Mouse (Mus musculus) heart, adult 8-10 months (tissue): ENCODE measurements around the gene Ptger2. TPM values are rescaled to one million over a fixed set of nuclear protein-coding genes. Genes with fewer than 3 reads are reported as not detected.
A peak's percentile ranks its signal among the peaks of the same experiment; 100 is the strongest.

Experiments
- DNase-seq: peaks from one replicate; pipeline ENCODE4 v3.0.0; 2022; ENCODE audit warnings: low spot score
- microRNA-seq: library from miRNA; unstranded; fragments of <30 nt; microRNA quantifications from one replicate; pipeline ENCODE4 v1.2.0, GENCODE M21; 2022
- total RNA-seq, 4 experiments: library from RNA; stranded (reverse); gene quantifications; 2 replicates each; pipeline ENCODE4 v1.2.4; 2022

The Ptger2 gene
- total RNA-seq, 4 experiments from 2014 or later: 0.11 to 0.28 (median 0.18) TPM

GRCm38 (mm10) chr14:45048128-45048527 is 60.1 kb downstream of the Ptger2 start:
- DNase-seq: no peak

DNA sequence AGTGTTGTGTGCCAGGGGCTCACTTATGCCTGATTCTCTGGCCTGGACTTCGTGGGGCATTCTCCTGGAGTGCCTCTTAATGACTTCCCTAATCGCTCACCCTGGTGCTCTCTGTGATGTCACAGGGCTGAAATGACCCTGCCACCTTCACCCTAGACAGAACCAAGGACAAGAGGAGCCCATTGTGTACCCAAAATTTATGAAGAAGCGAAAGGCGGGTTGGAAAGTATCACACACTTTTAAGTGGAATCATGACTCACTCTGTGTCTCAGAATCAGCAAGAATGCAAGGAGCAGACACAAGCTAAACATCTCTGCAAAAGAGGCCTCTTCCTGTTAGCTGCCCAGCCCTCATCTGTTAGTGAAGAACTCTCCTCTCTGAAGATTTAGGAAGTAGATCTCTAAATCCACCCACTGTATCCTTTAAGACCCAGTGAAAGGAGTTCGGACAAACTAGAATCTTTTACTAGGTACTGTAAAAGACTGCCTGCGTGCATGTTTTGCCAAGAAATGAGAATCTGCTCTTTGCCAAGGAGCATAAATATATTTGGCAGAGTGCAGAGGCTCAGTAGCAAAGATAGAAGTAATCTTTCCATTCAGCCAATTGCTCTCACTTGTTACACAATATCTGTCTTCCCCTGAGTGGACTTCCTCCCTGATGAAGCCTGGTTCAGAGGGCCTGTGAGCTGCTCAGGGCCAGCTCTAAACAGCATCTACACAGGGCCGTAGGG is 61.9 kb downstream of the Ptger2 start:
- peak; percentile 28 for DNase-seq

GRCm38 (mm10) chr14:45050419-45050776 is 62.4 kb downstream of the Ptger2 start:
- DNase-seq: no peak

DNA sequence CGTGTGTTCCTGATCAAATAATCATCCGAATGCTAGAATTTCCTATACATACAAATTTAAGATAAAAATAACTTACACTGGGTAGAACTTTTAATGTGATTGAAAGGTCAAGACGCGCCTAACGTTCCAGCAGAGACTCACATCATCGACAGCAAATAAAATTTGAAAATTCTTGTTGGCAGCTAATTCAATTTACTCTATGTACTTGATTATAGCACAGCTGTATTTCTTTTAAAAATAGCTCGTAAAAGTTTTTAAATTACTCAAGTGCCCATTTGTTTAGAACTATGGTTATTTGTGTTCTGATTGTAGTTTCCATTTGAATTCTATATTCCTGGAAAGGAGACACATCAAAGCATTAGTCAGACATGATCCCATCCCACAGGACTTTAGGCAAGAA is 63.1 kb downstream of the Ptger2 start:
- DNase-seq: no peak

Small RNAs within 50 kb of the gene (microRNA-seq; reads per million reads assigned to microRNA genes)
- not detected for gene Mir327

Other genes starting within 250 kb of the Ptger2 start
- gene Gm8267, start 237.9 kb upstream of the Ptger2 start, total RNA-seq: not detected
- gene Ptgdr, start 128.8 kb upstream of the Ptger2 start, total RNA-seq: not detected
- gene Gpr137c, start 231.5 kb downstream of the Ptger2 start, total RNA-seq: 10 to 100 TPM in 1 of 4 experiments, 1 to 10 TPM in 3; 5.8 to 10.7 (median 6.6) TPM
- 10 to 100 TPM in 3 of 4 experiments, 1 to 10 TPM in 1; 9.6 to 15.0 (median 13.0) TPM for gene Txndc16, start 232.1 kb downstream of the Ptger2 start, total RNA-seq